Mouse (Mus musculus): Measurements from ENCODE around the gene Acer3. TPM values are rescaled to one million over a fixed set of nuclear protein-coding genes. Genes with fewer than 3 reads are reported as not detected.

Acer3 gene
- polyA plus RNA-seq, 1 experiment, result 6.7 TPM

- H3K4me3 ChIP-seq (ENCODE audit: control insufficient read depth, insufficient read depth, low read length), result no peak overlapping the region
These were observed 145.9 kb downstream of the Acer3 start for GRCm38 (mm10) chr7:98174883-98175755.

GRCm38 (mm10) chr7:98173408-98173807 lies 147.6 kb downstream of the Acer3 start:
- Histone ChIP-seq H3K4me3 (ENCODE audit: control insufficient read depth, insufficient read depth, low read length) (no peak overlapping the region), H3K27me3 (ENCODE audit: control insufficient read depth, insufficient read depth, low read length) (no peaks in the 10 kb centered on the region), H3K36me3 (ENCODE audit: control insufficient read depth, insufficient read depth, low read length) (no peaks in the 10 kb centered on the region), H3K4me1 (replicated peaks; ENCODE audit: control insufficient read depth, insufficient read depth, low read length) (peaks cover 43% of the 10 kb centered on the region), H3K27ac (ENCODE audit: control insufficient read depth, insufficient read depth, low read length) (no peak overlapping the region)
- no peak for DNase-seq
- 27% methylated on average over 4 of the region's 4 CpGs for WGBS
- TF ChIP-seq POLR2A (IDR thresholded peaks at IDR 0.05; ENCODE audit: control insufficient read depth, extremely low read depth, insufficient read depth, low read length, poor library complexity), result no peak
- no peak for TF ChIP-seq CTCF (IDR thresholded peaks at IDR 0.05; ENCODE audit: borderline replicate concordance, control insufficient read depth, extremely low read depth, insufficient read depth, low read length, poor library complexity)

More at GRCm38 (mm10) chr7:98174883-98175755, 145.9 kb downstream of the Acer3 start:
- WGBS, result 85% methylated on average over 4 of the region's 4 CpGs
- TF ChIP-seq CTCF (IDR thresholded peaks at IDR 0.05; ENCODE audit: borderline replicate concordance, control insufficient read depth, extremely low read depth, insufficient read depth, low read length, poor library complexity) (no peak), POLR2A (IDR thresholded peaks at IDR 0.05; ENCODE audit: control insufficient read depth, extremely low read depth, insufficient read depth, low read length, poor library complexity) (no peak)
- H3K4me1 ChIP-seq (replicated peaks; ENCODE audit: control insufficient read depth, insufficient read depth, low read length), result peaks cover 47% of the 10 kb centered on the region
- H3K36me3 ChIP-seq (ENCODE audit: control insufficient read depth, insufficient read depth, low read length), result no peaks in the 10 kb centered on the region
- no peaks in the 10 kb centered on the region for H3K27me3 ChIP-seq (ENCODE audit: control insufficient read depth, insufficient read depth, low read length)
- H3K27ac ChIP-seq (ENCODE audit: control insufficient read depth, insufficient read depth, low read length), result no peak overlapping the region
- no peak for DNase-seq

GRCm38 (mm10) chr7:98172661-98173060 lies 148.3 kb downstream of the Acer3 start:
- Histone ChIP-seq H3K27ac (ENCODE audit: control insufficient read depth, insufficient read depth, low read length) (peak overlapping the region; percentile 23; the same call in 1 of the 2 replicates), H3K4me3 (ENCODE audit: control insufficient read depth, insufficient read depth, low read length) (no peak overlapping the region), H3K36me3 (ENCODE audit: control insufficient read depth, insufficient read depth, low read length) (no peaks in the 10 kb centered on the region), H3K27me3 (ENCODE audit: control insufficient read depth, insufficient read depth, low read length) (no peaks in the 10 kb centered on the region), H3K4me1 (replicated peaks; ENCODE audit: control insufficient read depth, insufficient read depth, low read length) (peaks cover 41% of the 10 kb centered on the region)
- TF ChIP-seq CTCF (IDR thresholded peaks at IDR 0.05; ENCODE audit: borderline replicate concordance, control insufficient read depth, extremely low read depth, insufficient read depth, low read length, poor library complexity), result no peak
- no peak for TF ChIP-seq POLR2A (IDR thresholded peaks at IDR 0.05; ENCODE audit: control insufficient read depth, extremely low read depth, insufficient read depth, low read length, poor library complexity)
- WGBS, result 90% methylated on average over 8 of the region's 8 CpGs
- no peak for DNase-seq

- Histone ChIP-seq H3K4me3 (ENCODE audit: control insufficient read depth, insufficient read depth, low read length) (no peak overlapping the region), H3K27me3 (ENCODE audit: control insufficient read depth, insufficient read depth, low read length) (no peaks in the 10 kb centered on the region), H3K4me1 (replicated peaks; ENCODE audit: control insufficient read depth, insufficient read depth, low read length) (peaks cover 29% of the 10 kb centered on the region), H3K36me3 (ENCODE audit: control insufficient read depth, insufficient read depth, low read length) (no peaks in the 10 kb centered on the region), H3K27ac (ENCODE audit: control insufficient read depth, insufficient read depth, low read length) (no peak overlapping the region)
- 78% methylated on average over 6 of the region's 6 CpGs for WGBS
- TF ChIP-seq POLR2A (IDR thresholded peaks at IDR 0.05; ENCODE audit: control insufficient read depth, extremely low read depth, insufficient read depth, low read length, poor library complexity), result no peak
- TF ChIP-seq CTCF (IDR thresholded peaks at IDR 0.05; ENCODE audit: borderline replicate concordance, control insufficient read depth, extremely low read depth, insufficient read depth, low read length, poor library complexity), result no peak
- no peak for DNase-seq
These were observed 149.6 kb downstream of the Acer3 start for GRCm38 (mm10) chr7:98171141-98172073.

GRCm38 (mm10) chr7:98164999-98165528 lies 155.9 kb downstream of the Acer3 start:
- DNase-seq, result peak; percentile 57
- H3K4me1 ChIP-seq (replicated peaks; ENCODE audit: control insufficient read depth, insufficient read depth, low read length), result peaks cover 22% of the 10 kb centered on the region
- H3K4me3 ChIP-seq (ENCODE audit: control insufficient read depth, insufficient read depth, low read length), result peak overlapping the region; percentile 10
- no peak overlapping the region for H3K27ac ChIP-seq (ENCODE audit: control insufficient read depth, insufficient read depth, low read length)
- 17% methylated on average over 10 of the region's 10 CpGs for WGBS
- no peaks in the 10 kb centered on the region for H3K27me3 ChIP-seq (ENCODE audit: control insufficient read depth, insufficient read depth, low read length)
- H3K36me3 ChIP-seq (ENCODE audit: control insufficient read depth, insufficient read depth, low read length), result no peaks in the 10 kb centered on the region
- TF ChIP-seq POLR2A (IDR thresholded peaks at IDR 0.05; ENCODE audit: control insufficient read depth, extremely low read depth, insufficient read depth, low read length, poor library complexity) (no peak), CTCF (IDR thresholded peaks at IDR 0.05; ENCODE audit: borderline replicate concordance, control insufficient read depth, extremely low read depth, insufficient read depth, low read length, poor library complexity) (no peak)

Measured in thymus, adult 2 months (tissue).